Mouse (Mus musculus) liver, embryonic 12.5 days (tissue): Measurements from ENCODE around the gene Fermt1. TPM values are rescaled to one million over a fixed set of nuclear protein-coding genes. Genes with fewer than 3 reads are reported as not detected.

Experiments used
- ATAC-seq: fragments of 200-750 bp; cut with Nextera tagmentation; 2 replicates; pipeline ENCODE4 v1.8.0; 2017; ENCODE audit warnings: moderate number of reproducible peaks, mild to moderate bottlenecking, moderate library complexity
- H3K27ac ChIP-seq: fragments of 300-500 bp; sonication (generic); 2 replicates; pipeline ENCODE4 v1.5.1; 2016; ENCODE audit warnings: mild to moderate bottlenecking
- H3K27me3 ChIP-seq: fragments of 300-500 bp; sonication (generic); replicated peaks from 2 replicates; pipeline ENCODE4 v1.6.1; 2016; ENCODE audit warnings: mild to moderate bottlenecking, moderate library complexity
- H3K36me3 ChIP-seq: fragments of 300-500 bp; sonication (generic); 2 replicates; pipeline ENCODE4 v1.6.1; 2016; ENCODE audit warnings: mild to moderate bottlenecking, moderate library complexity
- H3K4me1 ChIP-seq: fragments of 300-500 bp; sonication (generic); 2 replicates; pipeline ENCODE4 v1.6.1; 2016
- H3K4me2 ChIP-seq: fragments of 300-500 bp; sonication (generic); 2 replicates; pipeline ENCODE4 v1.6.1; 2016; ENCODE audit warnings: mild to moderate bottlenecking, moderate library complexity
- H3K4me3 ChIP-seq: fragments of 300-500 bp; sonication (generic); 2 replicates; pipeline ENCODE4 v1.5.1; 2016; ENCODE audit warnings: mild to moderate bottlenecking, moderate library complexity
- H3K9ac ChIP-seq: fragments of 300-500 bp; sonication (generic); 2 replicates; pipeline ENCODE4 v1.6.1; 2016; ENCODE audit warnings: mild to moderate bottlenecking, moderate library complexity
- H3K9me3 ChIP-seq: fragments of 300-500 bp; sonication (generic); replicated peaks from 2 replicates; pipeline ENCODE4 v1.6.1; 2016; ENCODE audit warnings: mild to moderate bottlenecking, moderate library complexity
- WGBS: fragments of 180-500 bp; shearing (Covaris S2); methylation state at CpG from one replicate; pipeline ENCODE4 v1.1.7; 2016; ENCODE audit not compliant: insufficient replicate concordance; 5-methylcytosine and 5-hydroxymethylcytosine counted together
- polyA plus RNA-seq: library from polyadenylated mRNA; unstranded; fragments of >200 nt; fragmentation: Nextera tagmentation; extraction: Ambion mirVana; gene quantifications from 2 replicates; pipeline ENCODE4 v1.2.1, GENCODE M21; 2016

The Fermt1 gene
- polyA plus RNA-seq, 1 experiment from 2014 or later = 0.83 TPM

DNA sequence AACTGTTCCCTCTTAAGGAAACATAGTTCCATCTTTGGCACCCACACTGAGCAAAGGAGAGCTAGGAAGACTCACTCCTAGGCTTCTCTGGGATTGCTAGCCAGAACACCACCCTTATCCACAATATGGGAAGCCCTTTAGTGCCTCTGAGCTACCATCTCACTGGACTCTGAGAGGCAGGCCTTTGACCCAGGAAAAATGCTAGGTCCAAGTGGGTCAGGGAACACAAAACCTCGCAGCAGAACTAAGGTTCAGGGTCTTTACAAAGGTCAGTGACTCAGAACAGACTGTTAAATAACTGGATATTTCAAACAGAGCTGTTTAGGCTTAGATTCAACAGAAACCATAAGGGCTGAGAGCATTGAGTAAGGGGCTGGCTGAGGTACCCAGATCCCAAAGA, 68.7 kb downstream of the Fermt1 start:
- ATAC-seq = no peak
- H3K4me2 ChIP-seq = no peak overlapping the region
- peaks cover 56% of the 10 kb centered on the region for H3K27me3 ChIP-seq
- WGBS = 18% methylated on average over 1 of the region's 1 CpGs
- H3K4me3 ChIP-seq = no peak overlapping the region
- no peak overlapping the region for H3K9ac ChIP-seq
- H3K9me3 ChIP-seq = no peaks in the 10 kb centered on the region
- H3K4me1 ChIP-seq = peaks cover 17% of the 10 kb centered on the region; the same call in 1 of the 2 replicates
- H3K36me3 ChIP-seq = no peaks in the 10 kb centered on the region
- H3K27ac ChIP-seq = no peak overlapping the region

DNA sequence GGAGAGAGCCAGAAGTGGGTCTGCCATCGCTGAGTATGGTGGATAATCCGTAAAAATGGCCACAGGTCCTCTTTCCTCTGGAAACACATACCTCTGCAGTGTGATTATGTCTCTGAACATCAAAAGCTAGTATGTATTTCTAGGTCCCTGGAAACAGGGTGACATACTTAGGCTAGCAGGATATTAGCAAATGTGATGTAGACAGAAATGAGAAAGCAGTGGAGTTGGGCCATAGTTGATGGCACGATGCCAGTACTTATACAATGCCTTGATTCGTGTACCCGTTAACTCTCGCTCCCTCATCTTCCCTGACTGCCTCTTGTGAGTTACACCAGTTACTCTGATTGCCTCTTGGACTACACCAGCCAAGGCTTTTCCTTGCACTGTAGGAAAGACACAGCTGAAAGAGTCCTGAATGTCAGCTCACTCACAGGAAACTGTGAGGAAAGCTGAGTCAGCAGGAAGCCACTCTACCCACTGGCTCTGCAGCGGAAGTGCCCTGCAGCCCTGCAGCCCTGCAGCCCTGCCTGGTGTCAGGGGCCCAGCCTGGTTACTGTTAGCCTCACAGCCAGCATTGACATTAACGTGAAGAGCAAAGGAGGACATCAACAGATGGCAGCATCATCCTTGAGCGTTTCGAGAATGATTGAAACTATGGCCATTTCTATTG, 71.9 kb downstream of the Fermt1 start:
- Histone ChIP-seq H3K9me3 (no peaks in the 10 kb centered on the region), H3K4me3 (no peak overlapping the region), H3K4me2 (no peak overlapping the region), H3K4me1 (no peaks in the 10 kb centered on the region), H3K27me3 (peaks cover 24% of the 10 kb centered on the region), H3K36me3 (no peaks in the 10 kb centered on the region), H3K27ac (no peak overlapping the region), H3K9ac (no peak overlapping the region)
- 56% methylated on average over 10 of the region's 10 CpGs for WGBS
- peak; percentile 40; the same call in 1 of the 2 replicates for ATAC-seq

DNA sequence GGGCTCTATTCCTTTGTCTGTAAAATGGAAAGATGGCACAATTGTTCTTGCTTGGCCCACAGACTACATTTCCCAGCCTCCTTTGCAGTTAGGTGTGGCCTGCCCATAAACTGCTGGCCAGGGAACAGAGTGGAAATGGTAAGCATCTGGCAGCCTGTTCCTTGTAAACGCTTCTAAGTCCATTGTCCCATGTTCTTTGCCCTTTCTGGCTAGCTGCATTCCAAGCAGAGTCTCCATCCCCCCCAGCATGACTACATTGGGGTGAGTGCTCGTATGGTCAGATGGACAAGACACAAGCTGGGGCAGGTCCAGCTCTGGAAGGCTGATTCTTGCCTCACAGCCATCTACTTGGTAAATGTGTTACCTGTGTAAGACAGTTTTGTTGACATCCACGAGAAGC, 74.0 kb downstream of the Fermt1 start:
- no peaks in the 10 kb centered on the region for H3K9me3 ChIP-seq
- ATAC-seq = no peak
- peaks cover 4% of the 10 kb centered on the region; the same call in 1 of the 2 replicates for H3K36me3 ChIP-seq
- 65% methylated on average over 3 of the region's 3 CpGs for WGBS
- no peak overlapping the region for H3K9ac ChIP-seq
- H3K4me2 ChIP-seq = no peak overlapping the region
- no peak overlapping the region for H3K4me3 ChIP-seq
- no peaks in the 10 kb centered on the region for H3K4me1 ChIP-seq
- no peak overlapping the region for H3K27ac ChIP-seq
- H3K27me3 ChIP-seq = 0 out of 2 replicates have a peak, but pooled peaks cover 5% of the 10 kb centered on the region

DNA sequence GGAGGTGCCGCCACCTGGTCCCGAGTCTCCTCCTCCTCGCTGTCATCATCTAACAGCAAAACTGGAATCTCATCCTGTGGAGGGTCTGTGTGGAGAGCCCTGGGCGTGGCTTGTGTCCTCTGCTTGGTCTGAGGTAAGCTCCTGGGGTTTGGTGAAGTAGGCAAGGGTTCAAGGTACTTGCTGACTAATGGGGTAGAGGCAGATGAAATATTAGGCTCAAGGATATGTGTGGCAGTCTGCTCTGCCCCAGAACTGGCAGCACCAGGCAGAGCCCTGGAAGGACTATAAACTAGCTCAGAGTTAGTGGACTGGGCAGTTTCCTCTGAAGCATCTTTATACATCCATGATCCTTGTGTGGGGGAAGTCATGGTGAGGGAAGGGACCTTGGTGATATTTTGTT, 75.4 kb downstream of the Fermt1 start:
- Histone ChIP-seq H3K4me2 (no peak overlapping the region), H3K9ac (no peak overlapping the region), H3K27me3 (no peaks in the 10 kb centered on the region), H3K4me1 (no peaks in the 10 kb centered on the region), H3K9me3 (no peaks in the 10 kb centered on the region), H3K4me3 (no peak overlapping the region), H3K36me3 (peaks cover 11% of the 10 kb centered on the region), H3K27ac (no peak overlapping the region)
- 70% methylated on average over 4 of the region's 4 CpGs for WGBS
- ATAC-seq = no peak

DNA sequence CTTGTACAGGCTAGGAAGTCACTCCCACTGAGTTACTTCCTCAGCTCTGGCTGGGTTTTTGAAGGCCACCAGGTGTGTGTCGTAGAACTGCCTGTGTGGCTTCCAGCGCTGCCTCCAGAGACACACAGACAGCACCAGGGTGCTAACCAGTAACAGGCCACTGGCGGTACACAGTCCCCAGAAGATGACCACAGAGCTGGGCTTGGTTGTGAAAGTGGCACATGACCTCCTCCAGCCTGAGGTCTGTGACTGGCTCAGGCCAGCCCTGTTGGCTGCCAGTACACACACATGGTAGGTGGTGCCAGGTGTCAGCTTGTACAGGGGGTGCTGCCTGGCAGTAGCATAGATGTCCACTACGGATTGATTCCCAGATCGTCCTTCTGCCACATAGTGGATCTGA, 76.0 kb downstream of the Fermt1 start:
- Histone ChIP-seq H3K9me3 (no peaks in the 10 kb centered on the region), H3K4me1 (no peaks in the 10 kb centered on the region), H3K4me2 (no peak overlapping the region), H3K36me3 (peaks cover 14% of the 10 kb centered on the region), H3K9ac (no peak overlapping the region), H3K27ac (no peak overlapping the region), H3K4me3 (no peak overlapping the region), H3K27me3 (no peaks in the 10 kb centered on the region)
- WGBS = 75% methylated on average over 5 of the region's 5 CpGs
- no peak for ATAC-seq

DNA sequence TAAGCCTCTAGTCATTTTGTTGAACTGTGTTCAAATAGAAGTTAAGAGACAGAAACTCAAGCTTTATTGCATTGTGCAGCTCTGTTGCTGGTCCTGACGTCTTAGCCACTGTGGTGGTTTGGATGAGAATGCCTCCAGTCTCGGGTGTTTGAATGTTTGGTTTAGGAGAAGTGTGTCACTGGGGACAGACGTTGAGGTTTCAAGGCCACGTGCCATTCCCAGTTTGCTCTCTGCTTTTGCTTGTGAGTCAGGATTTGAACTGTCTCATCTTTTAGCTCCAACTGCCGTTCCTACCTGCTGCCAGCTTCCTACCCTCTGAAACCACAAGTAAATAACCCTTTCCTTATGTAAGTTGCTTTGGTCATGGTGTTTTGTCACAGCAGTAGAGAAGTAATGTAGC, 78.2 kb downstream of the Fermt1 start:
- 58% methylated on average over 5 of the region's 5 CpGs for WGBS
- no peaks in the 10 kb centered on the region for H3K4me1 ChIP-seq
- no peak overlapping the region for H3K4me3 ChIP-seq
- peaks cover 20% of the 10 kb centered on the region for H3K36me3 ChIP-seq
- no peak overlapping the region for H3K4me2 ChIP-seq
- H3K27me3 ChIP-seq = no peaks in the 10 kb centered on the region
- H3K9ac ChIP-seq = no peak overlapping the region
- H3K27ac ChIP-seq = no peak overlapping the region
- H3K9me3 ChIP-seq = no peaks in the 10 kb centered on the region
- ATAC-seq = no peak

DNA sequence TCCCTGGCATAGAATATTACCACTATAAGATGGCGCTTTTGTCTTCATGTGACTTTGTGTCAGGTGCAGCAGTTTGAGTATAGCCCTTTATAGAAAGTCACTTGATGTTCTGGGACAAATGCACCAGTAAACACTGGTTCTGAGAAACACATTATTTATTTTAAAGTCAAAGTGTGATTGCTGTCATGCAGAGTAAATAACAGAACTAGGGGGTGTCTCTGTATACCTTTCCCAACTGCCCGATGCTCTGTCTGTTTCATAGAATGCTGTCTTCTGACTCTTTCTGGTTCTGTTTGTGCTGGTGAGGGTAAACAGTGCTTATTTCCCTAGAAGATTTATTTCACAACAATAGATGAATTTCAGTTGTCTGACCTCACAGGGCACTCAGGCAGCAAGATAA, 82.4 kb downstream of the Fermt1 start:
- 85% methylated on average over 2 of the region's 2 CpGs for WGBS
- Histone ChIP-seq H3K9ac (no peak overlapping the region), H3K27ac (no peak overlapping the region), H3K4me1 (peaks cover 9% of the 10 kb centered on the region), H3K36me3 (peaks cover 24% of the 10 kb centered on the region), H3K4me2 (no peak overlapping the region), H3K4me3 (no peak overlapping the region), H3K9me3 (no peaks in the 10 kb centered on the region), H3K27me3 (no peaks in the 10 kb centered on the region)
- ATAC-seq = no peak

DNA sequence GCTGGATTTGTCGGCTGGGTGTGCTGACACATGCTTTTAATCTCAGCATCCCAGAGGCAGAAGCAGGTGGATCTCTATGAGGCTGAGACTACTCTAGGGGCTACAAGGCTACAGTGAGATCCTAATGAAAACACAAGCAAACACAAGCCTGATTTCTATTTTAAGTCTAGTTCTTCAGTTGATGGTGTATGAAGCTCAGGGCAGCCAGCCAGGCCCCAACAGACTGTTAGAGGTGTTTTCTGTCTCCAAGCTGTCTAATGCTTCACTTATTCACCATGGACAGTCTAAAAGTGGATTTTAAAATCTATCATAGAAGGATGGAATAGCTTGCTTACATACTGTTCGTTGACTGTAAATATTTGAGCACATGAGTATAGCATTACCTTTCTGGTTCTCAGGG, 84.2 kb downstream of the Fermt1 start:
- no peaks in the 10 kb centered on the region for H3K9me3 ChIP-seq
- no peak overlapping the region for H3K4me2 ChIP-seq
- H3K9ac ChIP-seq = no peak overlapping the region
- peaks cover 11% of the 10 kb centered on the region for H3K4me1 ChIP-seq
- H3K4me3 ChIP-seq = no peak overlapping the region
- H3K36me3 ChIP-seq = peaks cover 20% of the 10 kb centered on the region
- no peak for ATAC-seq
- WGBS = 79% methylated on average over 2 of the region's 2 CpGs
- H3K27ac ChIP-seq = no peak overlapping the region
- H3K27me3 ChIP-seq = no peaks in the 10 kb centered on the region

DNA sequence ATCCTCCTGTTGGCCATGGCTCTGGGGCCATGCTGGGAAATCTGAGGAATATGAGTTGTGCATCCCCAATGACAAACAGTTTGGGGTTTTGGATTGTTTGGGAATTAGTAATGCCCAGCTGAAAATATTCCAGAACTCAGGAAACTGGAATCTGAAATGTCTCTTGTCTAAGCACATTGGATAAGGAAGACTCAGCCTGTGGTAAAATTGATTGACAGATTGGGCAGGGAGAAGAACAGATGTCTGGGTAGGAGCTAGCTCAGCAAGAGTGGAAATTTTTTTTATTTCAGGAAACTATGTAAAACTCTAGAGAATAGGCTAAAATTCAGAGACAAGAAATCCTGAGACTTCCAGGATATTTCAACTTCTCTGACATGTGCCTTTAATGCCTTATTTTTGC, 85.3 kb downstream of the Fermt1 start:
- no peaks in the 10 kb centered on the region for H3K27me3 ChIP-seq
- H3K27ac ChIP-seq = no peak overlapping the region
- H3K4me3 ChIP-seq = no peak overlapping the region
- peaks cover 12% of the 10 kb centered on the region for H3K4me1 ChIP-seq
- H3K9me3 ChIP-seq = no peaks in the 10 kb centered on the region
- no peak for ATAC-seq
- peaks cover 15% of the 10 kb centered on the region for H3K36me3 ChIP-seq
- H3K9ac ChIP-seq = no peak overlapping the region
- H3K4me2 ChIP-seq = no peak overlapping the region

DNA sequence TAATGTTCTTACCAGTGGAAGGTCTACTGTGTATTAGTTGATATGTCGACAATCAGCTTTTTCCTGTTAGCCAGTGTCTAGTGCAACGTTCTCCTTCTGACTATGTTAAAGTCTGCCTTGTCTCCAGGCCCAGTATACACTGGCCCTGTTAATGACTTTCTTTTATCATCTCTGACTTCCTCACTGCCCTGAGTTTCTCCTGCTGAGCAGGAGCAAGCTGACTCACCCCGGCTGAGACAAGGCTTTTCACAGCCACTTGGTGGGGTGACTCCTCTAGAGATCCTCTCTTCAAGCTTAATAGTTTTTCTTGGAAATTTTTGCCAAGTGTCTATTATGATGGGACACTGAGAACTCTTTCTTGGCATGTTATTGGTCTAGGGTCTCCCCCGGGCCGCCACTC, 89.4 kb downstream of the Fermt1 start:
- no peak for ATAC-seq

More for the DNA sequence above, 89.4 kb downstream of the Fermt1 start:
- no peaks in the 10 kb centered on the region for H3K27me3 ChIP-seq
- H3K36me3 ChIP-seq = peaks cover 25% of the 10 kb centered on the region
- no peak overlapping the region for H3K4me3 ChIP-seq
- H3K9me3 ChIP-seq = no peaks in the 10 kb centered on the region
- WGBS = 52% methylated on average over 5 of the region's 5 CpGs
- H3K27ac ChIP-seq = no peak overlapping the region
- H3K4me2 ChIP-seq = no peak overlapping the region
- H3K9ac ChIP-seq = no peak overlapping the region
- H3K4me1 ChIP-seq = peaks cover 22% of the 10 kb centered on the region

Other genes starting within 250 kb of the Fermt1 start
- 0.10 TPM in 1 of 2 replicates, not detected in the other for gene Chgb, start 164.6 kb downstream of the Fermt1 start, polyA plus RNA-seq
- 25.0 and 30.7 TPM in 2 replicates for gene Trmt6, start 129.9 kb downstream of the Fermt1 start, polyA plus RNA-seq
- gene Mcm8, start 129.8 kb downstream of the Fermt1 start, polyA plus RNA-seq = 11.8 and 13.0 TPM in 2 replicates
- 21.9 and 23.4 TPM in 2 replicates for gene Crls1, start 99.2 kb downstream of the Fermt1 start, polyA plus RNA-seq
- 1.8 and 2.1 TPM in 2 replicates for gene Lrrn4, start 65.0 kb downstream of the Fermt1 start, polyA plus RNA-seq